Mouse (Mus musculus): ENCODE results near the gene Adgrg6. TPM values are rescaled to one million over a fixed set of nuclear protein-coding genes. Genes with fewer than 3 reads are reported as not detected.

The Adgrg6 gene
- polyA plus RNA-seq (2014; fragmentation: Nextera tagmentation; extraction: Ambion mirVana) = 4.4 and 8.9 TPM in 2 replicates

GRCm38 (mm10) chr10:14544941-14545717 lies at the start of gene Adgrg6:
Gene Adgrg6, minus strand, starts transcription at chr10:14545659.
- Histone ChIP-seq H3K36me3 (ENCODE audit: control insufficient read depth, insufficient read depth, low read length) (no peaks in the 10 kb centered on the region), H3K4me1 (ENCODE audit: control insufficient read depth, insufficient read depth, low read length) (no peaks in the 10 kb centered on the region), H3K27me3 (ENCODE audit: control insufficient read depth, insufficient read depth, low read length) (peaks cover 7% of the 10 kb centered on the region), H3K9ac (ENCODE audit: low read depth, low read length) (peak within 1 kb of the TSS; percentile 71), H3K27ac (ENCODE audit: low read depth, low read length) (0 out of 2 replicates have a peak within 1 kb of the TSS, but pooled peaks have one; percentile 14), H3K9me3 (ENCODE audit: control insufficient read depth, low read length) (no peaks in the 10 kb centered on the region), H3K4me3 (ENCODE audit: low read length) (peak within 1 kb of the TSS; percentile 74), H3K4me2 (replicated peaks; ENCODE audit: low read depth, low read length) (peak within 1 kb of the TSS; percentile 99)
- ATAC-seq (ENCODE audit: low FRiP score, low TSS enrichment) = peak; percentile 87
- WGBS = under 1% methylated on average over 80 of the region's 81 CpGs

- no peak for ATAC-seq (ENCODE audit: low FRiP score, low TSS enrichment)
- H3K27me3 ChIP-seq (ENCODE audit: control insufficient read depth, insufficient read depth, low read length) = no peaks in the 10 kb centered on the region
- no peak overlapping the region for H3K27ac ChIP-seq (ENCODE audit: low read depth, low read length)
- 88% methylated on average over 1 of the region's 1 CpGs for WGBS
- H3K4me3 ChIP-seq (ENCODE audit: low read length) = no peak overlapping the region
- no peaks in the 10 kb centered on the region for H3K36me3 ChIP-seq (ENCODE audit: control insufficient read depth, insufficient read depth, low read length)
- H3K9me3 ChIP-seq (ENCODE audit: control insufficient read depth, low read length) = no peaks in the 10 kb centered on the region
- no peaks in the 10 kb centered on the region for H3K4me1 ChIP-seq (ENCODE audit: control insufficient read depth, insufficient read depth, low read length)
- no peak overlapping the region for H3K4me2 ChIP-seq (replicated peaks; ENCODE audit: low read depth, low read length)
- H3K9ac ChIP-seq (ENCODE audit: low read depth, low read length) = no peak overlapping the region
Observed at GRCm38 (mm10) chr10:14592215-14592614, 46.8 kb upstream of the Adgrg6 start.

GRCm38 (mm10) chr10:14590816-14591215 lies 45.4 kb upstream of the Adgrg6 start:
- H3K9me3 ChIP-seq (ENCODE audit: control insufficient read depth, low read length) = no peaks in the 10 kb centered on the region
- no peaks in the 10 kb centered on the region for H3K27me3 ChIP-seq (ENCODE audit: control insufficient read depth, insufficient read depth, low read length)
- no peak overlapping the region for H3K4me3 ChIP-seq (ENCODE audit: low read length)
- no peak overlapping the region for H3K27ac ChIP-seq (ENCODE audit: low read depth, low read length)
- no peak overlapping the region for H3K4me2 ChIP-seq (replicated peaks; ENCODE audit: low read depth, low read length)
- no peaks in the 10 kb centered on the region for H3K36me3 ChIP-seq (ENCODE audit: control insufficient read depth, insufficient read depth, low read length)
- no peak overlapping the region for H3K9ac ChIP-seq (ENCODE audit: low read depth, low read length)
- 89% methylated on average over 2 of the region's 2 CpGs for WGBS
- H3K4me1 ChIP-seq (ENCODE audit: control insufficient read depth, insufficient read depth, low read length) = no peaks in the 10 kb centered on the region
- ATAC-seq (ENCODE audit: low FRiP score, low TSS enrichment) = no peak

- H3K4me1 ChIP-seq (ENCODE audit: control insufficient read depth, insufficient read depth, low read length) = no peaks in the 10 kb centered on the region
- H3K9me3 ChIP-seq (ENCODE audit: control insufficient read depth, low read length) = no peaks in the 10 kb centered on the region
- WGBS = 91% methylated on average over 6 of the region's 6 CpGs
- no peaks in the 10 kb centered on the region for H3K27me3 ChIP-seq (ENCODE audit: control insufficient read depth, insufficient read depth, low read length)
- H3K4me2 ChIP-seq (replicated peaks; ENCODE audit: low read depth, low read length) = no peak overlapping the region
- no peak for ATAC-seq (ENCODE audit: low FRiP score, low TSS enrichment)
- no peak overlapping the region for H3K27ac ChIP-seq (ENCODE audit: low read depth, low read length)
- no peaks in the 10 kb centered on the region for H3K36me3 ChIP-seq (ENCODE audit: control insufficient read depth, insufficient read depth, low read length)
- H3K4me3 ChIP-seq (ENCODE audit: low read length) = no peak overlapping the region
- H3K9ac ChIP-seq (ENCODE audit: low read depth, low read length) = no peak overlapping the region
Observed at GRCm38 (mm10) chr10:14589667-14590066, 44.2 kb upstream of the Adgrg6 start.

GRCm38 (mm10) chr10:14583496-14583895 lies 38.0 kb upstream of the Adgrg6 start:
- no peak for ATAC-seq (ENCODE audit: low FRiP score, low TSS enrichment)
- no peaks in the 10 kb centered on the region for H3K9me3 ChIP-seq (ENCODE audit: control insufficient read depth, low read length)
- H3K27ac ChIP-seq (ENCODE audit: low read depth, low read length) = no peak overlapping the region
- H3K36me3 ChIP-seq (ENCODE audit: control insufficient read depth, insufficient read depth, low read length) = no peaks in the 10 kb centered on the region
- no peak overlapping the region for H3K4me2 ChIP-seq (replicated peaks; ENCODE audit: low read depth, low read length)
- H3K4me1 ChIP-seq (ENCODE audit: control insufficient read depth, insufficient read depth, low read length) = no peaks in the 10 kb centered on the region
- no peak overlapping the region for H3K9ac ChIP-seq (ENCODE audit: low read depth, low read length)
- H3K27me3 ChIP-seq (ENCODE audit: control insufficient read depth, insufficient read depth, low read length) = no peaks in the 10 kb centered on the region
- WGBS = 85% methylated on average over 1 of the region's 1 CpGs
- H3K4me3 ChIP-seq (ENCODE audit: low read length) = no peak overlapping the region

GRCm38 (mm10) chr10:14574255-14574654 lies 28.8 kb upstream of the Adgrg6 start:
- H3K4me2 ChIP-seq (replicated peaks; ENCODE audit: low read depth, low read length) = no peak overlapping the region
- H3K9me3 ChIP-seq (ENCODE audit: control insufficient read depth, low read length) = no peaks in the 10 kb centered on the region
- H3K4me1 ChIP-seq (ENCODE audit: control insufficient read depth, insufficient read depth, low read length) = no peaks in the 10 kb centered on the region
- H3K36me3 ChIP-seq (ENCODE audit: control insufficient read depth, insufficient read depth, low read length) = no peaks in the 10 kb centered on the region
- H3K4me3 ChIP-seq (ENCODE audit: low read length) = no peak overlapping the region
- WGBS = 85% methylated on average over 4 of the region's 4 CpGs
- H3K27me3 ChIP-seq (ENCODE audit: control insufficient read depth, insufficient read depth, low read length) = no peaks in the 10 kb centered on the region
- no peak for ATAC-seq (ENCODE audit: low FRiP score, low TSS enrichment)
- no peak overlapping the region for H3K9ac ChIP-seq (ENCODE audit: low read depth, low read length)
- H3K27ac ChIP-seq (ENCODE audit: low read depth, low read length) = no peak overlapping the region

- ATAC-seq (ENCODE audit: low FRiP score, low TSS enrichment) = no peak
- H3K4me2 ChIP-seq (replicated peaks; ENCODE audit: low read depth, low read length) = no peak overlapping the region
- H3K9me3 ChIP-seq (ENCODE audit: control insufficient read depth, low read length) = no peaks in the 10 kb centered on the region
- H3K4me1 ChIP-seq (ENCODE audit: control insufficient read depth, insufficient read depth, low read length) = no peaks in the 10 kb centered on the region
- no peak overlapping the region for H3K27ac ChIP-seq (ENCODE audit: low read depth, low read length)
- H3K36me3 ChIP-seq (ENCODE audit: control insufficient read depth, insufficient read depth, low read length) = no peaks in the 10 kb centered on the region
- H3K4me3 ChIP-seq (ENCODE audit: low read length) = no peak overlapping the region
- H3K27me3 ChIP-seq (ENCODE audit: control insufficient read depth, insufficient read depth, low read length) = no peaks in the 10 kb centered on the region
- no peak overlapping the region for H3K9ac ChIP-seq (ENCODE audit: low read depth, low read length)
Observed at GRCm38 (mm10) chr10:14571143-14571542, 25.7 kb upstream of the Adgrg6 start.

- WGBS = 17% methylated on average over 2 of the region's 2 CpGs
- ATAC-seq (ENCODE audit: low FRiP score, low TSS enrichment) = no peak
Observed at GRCm38 (mm10) chr10:14570616-14571015, 25.2 kb upstream of the Adgrg6 start.

GRCm38 (mm10) chr10:14546111-14546551 lies 672 bp upstream of the Adgrg6 start:
- Histone ChIP-seq H3K4me2 (replicated peaks; ENCODE audit: low read depth, low read length) (peak overlapping the region; percentile 22; the same call in 1 of the 2 replicates), H3K27me3 (ENCODE audit: control insufficient read depth, insufficient read depth, low read length) (peaks cover 7% of the 10 kb centered on the region), H3K36me3 (ENCODE audit: control insufficient read depth, insufficient read depth, low read length) (no peaks in the 10 kb centered on the region), H3K9me3 (ENCODE audit: control insufficient read depth, low read length) (no peaks in the 10 kb centered on the region), H3K4me1 (ENCODE audit: control insufficient read depth, insufficient read depth, low read length) (no peaks in the 10 kb centered on the region), H3K27ac (ENCODE audit: low read depth, low read length) (no peak overlapping the region), H3K9ac (ENCODE audit: low read depth, low read length) (no peak overlapping the region), H3K4me3 (ENCODE audit: low read length) (no peak overlapping the region; the same call in 1 of the 2 replicates)
- peak; percentile 61 for ATAC-seq (ENCODE audit: low FRiP score, low TSS enrichment)
- WGBS = 30% methylated on average over 7 of the region's 7 CpGs

More at GRCm38 (mm10) chr10:14570616-14571015, 25.2 kb upstream of the Adgrg6 start:
- no peaks in the 10 kb centered on the region for H3K4me1 ChIP-seq (ENCODE audit: control insufficient read depth, insufficient read depth, low read length)
- H3K27me3 ChIP-seq (ENCODE audit: control insufficient read depth, insufficient read depth, low read length) = no peaks in the 10 kb centered on the region
- H3K27ac ChIP-seq (ENCODE audit: low read depth, low read length) = no peak overlapping the region
- H3K4me2 ChIP-seq (replicated peaks; ENCODE audit: low read depth, low read length) = no peak overlapping the region
- no peaks in the 10 kb centered on the region for H3K9me3 ChIP-seq (ENCODE audit: control insufficient read depth, low read length)
- no peak overlapping the region for H3K4me3 ChIP-seq (ENCODE audit: low read length)
- H3K36me3 ChIP-seq (ENCODE audit: control insufficient read depth, insufficient read depth, low read length) = no peaks in the 10 kb centered on the region
- no peak overlapping the region for H3K9ac ChIP-seq (ENCODE audit: low read depth, low read length)

Data from kidney, embryonic 14.5 days (tissue).